Mouse (Mus musculus) small intestine, adult 2 months (tissue): ENCODE results near the gene Il18.

Experiments
- CTCF ChIP-seq: fragments of 200-500 bp; IDR thresholded peaks from 2 replicates; pipeline ENCODE4 v1.5.1; 2012; ENCODE audit warnings: low read depth, mild to moderate bottlenecking, control low read depth, inconsistent platforms, low read length, moderate library complexity, mixed read lengths; ENCODE audit not compliant: insufficient replicate concordance, insufficient read length; ENCODE audit errors: extremely low read depth
- POLR2A ChIP-seq: fragments of 200-500 bp; IDR thresholded peaks from 2 replicates; pipeline ENCODE4 v1.6.1; 2012; ENCODE audit warnings: low read depth, mild to moderate bottlenecking, control low read depth, inconsistent platforms, low read length, moderate library complexity

DNA sequence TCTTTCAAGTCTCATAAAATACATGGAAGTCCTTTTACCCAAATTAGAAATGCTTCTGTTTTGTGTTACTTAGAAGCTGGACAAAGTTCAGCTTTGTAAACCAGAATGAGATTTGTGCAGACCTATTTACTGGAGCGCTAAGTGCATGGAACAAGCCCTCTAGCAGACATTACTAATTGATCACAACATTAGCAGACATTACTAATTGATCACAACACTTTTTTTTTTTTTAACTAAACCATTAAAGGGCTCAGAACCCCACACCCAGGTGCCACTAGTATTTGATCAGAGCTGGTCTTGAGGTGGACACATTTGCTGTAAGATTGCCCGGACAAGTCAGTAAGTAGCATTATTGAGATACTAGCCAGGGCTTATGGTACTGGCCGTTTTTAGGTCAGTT is 20.8 kb upstream of the Il18 start:
- TF ChIP-seq CTCF: no peak
- TF ChIP-seq POLR2A: no peak
